Mouse (Mus musculus) neural tube, embryonic 11.5 days (tissue): ENCODE measurements at regions not wholly inside any gene's neighbourhood (a gene's known extent, or its start where the extent isn't known, plus 50 kb on each side); places are given as distances from the start of the nearest gene placed in this dataset.

ENCODE experiments used
- ATAC-seq: fragments of 200-750 bp; cut with Nextera tagmentation; 2 replicates; pipeline ENCODE4 v1.8.0; 2017; ENCODE audit warnings: moderate number of reproducible peaks, mild to moderate bottlenecking, moderate TSS enrichment, moderate library complexity; ENCODE audit not compliant: insufficient read depth, low FRiP score, low TSS enrichment
- DNase-seq: peaks from one replicate; pipeline ENCODE4 v3.0.0-alpha.2; 2015; ENCODE audit warnings: low spot score
- H3K27ac ChIP-seq: fragments of 300-500 bp; sonication (generic); 2 replicates; pipeline ENCODE4 v1.5.1; 2014; ENCODE audit warnings: low read depth, mild to moderate bottlenecking, low read length
- H3K27me3 ChIP-seq: fragments of 300-500 bp; sonication (generic); 2 replicates; pipeline ENCODE4 v1.6.1; 2014; ENCODE audit warnings: mild to moderate bottlenecking, low read length, mixed read lengths; ENCODE audit not compliant: control insufficient read depth, insufficient read depth
- H3K36me3 ChIP-seq: fragments of 300-500 bp; sonication (generic); 2 replicates; pipeline ENCODE4 v1.6.1; 2014; ENCODE audit warnings: mild to moderate bottlenecking, low read length, moderate library complexity, mixed read lengths; ENCODE audit not compliant: control insufficient read depth, insufficient read depth
- H3K4me1 ChIP-seq: fragments of 300-500 bp; sonication (generic); 2 replicates; pipeline ENCODE4 v1.6.1; 2014; ENCODE audit warnings: low read length, mixed read lengths; ENCODE audit not compliant: control insufficient read depth, insufficient read depth
- H3K4me2 ChIP-seq: fragments of 300-500 bp; sonication (generic); 2 replicates; pipeline ENCODE4 v1.6.1; 2014; ENCODE audit warnings: low read depth, mild to moderate bottlenecking, moderate library complexity
- H3K4me3 ChIP-seq: fragments of 300-500 bp; sonication (generic); 2 replicates; pipeline ENCODE4 v1.5.1; 2014; ENCODE audit warnings: low read depth, low read length
- H3K9ac ChIP-seq: fragments of 300-500 bp; sonication (generic); 2 replicates; pipeline ENCODE4 v1.6.1; 2014; ENCODE audit warnings: mild to moderate bottlenecking, low read length
- H3K9me3 ChIP-seq: fragments of 300-500 bp; sonication (generic); 2 replicates; pipeline ENCODE4 v1.6.1; 2016; ENCODE audit warnings: low read length; ENCODE audit not compliant: control insufficient read depth
- WGBS: fragments of 180-500 bp; shearing (Covaris S2); extraction: QIAGEN DNeasy Blood & Tissue Kit; methylation state at CpG from one replicate; pipeline ENCODE4 v1.1.7; 2014; 5-methylcytosine and 5-hydroxymethylcytosine counted together

GRCm38 (mm10) chr1:21132340-21132739 is 53.3 kb upstream of the Tram2 start:
- Histone ChIP-seq H3K27ac (no peak overlapping the region), H3K4me1 (no peaks in the 10 kb centered on the region), H3K9me3 (0 out of 2 replicates have a peak, but pooled peaks cover 3% of the 10 kb centered on the region), H3K36me3 (no peaks in the 10 kb centered on the region), H3K4me3 (no peak overlapping the region), H3K4me2 (no peak overlapping the region), H3K9ac (no peak overlapping the region), H3K27me3 (no peaks in the 10 kb centered on the region)
- no peak for DNase-seq
- ATAC-seq = no peak
- 91% methylated on average over 2 of the region's 2 CpGs for WGBS

- WGBS = 80% methylated on average over 4 of the region's 4 CpGs
- H3K9me3 ChIP-seq = no peaks in the 10 kb centered on the region
- no peak overlapping the region for H3K4me2 ChIP-seq
- H3K9ac ChIP-seq = no peak overlapping the region
- ATAC-seq = no peak
- H3K27ac ChIP-seq = no peak overlapping the region
- H3K27me3 ChIP-seq = no peaks in the 10 kb centered on the region
- H3K36me3 ChIP-seq = no peaks in the 10 kb centered on the region
- DNase-seq = no peak
- no peak overlapping the region for H3K4me3 ChIP-seq
- no peaks in the 10 kb centered on the region for H3K4me1 ChIP-seq
Observed at GRCm38 (mm10) chr1:21146961-21147360, 67.9 kb upstream of the Tram2 start.

GRCm38 (mm10) chr1:21161742-21162141 is 56.6 kb upstream of the Tmem14a start:
- WGBS = 18% methylated on average over 5 of the region's 5 CpGs
- Histone ChIP-seq H3K4me1 (no peaks in the 10 kb centered on the region), H3K4me3 (no peak overlapping the region), H3K27me3 (no peaks in the 10 kb centered on the region), H3K4me2 (no peak overlapping the region), H3K9me3 (no peaks in the 10 kb centered on the region), H3K9ac (no peak overlapping the region), H3K27ac (no peak overlapping the region), H3K36me3 (no peaks in the 10 kb centered on the region)
- peak; percentile 77 for DNase-seq
- peak; percentile 13; the same call in 1 of the 2 replicates for ATAC-seq

GRCm38 (mm10) chr1:21166287-21166733 is 52.1 kb upstream of the Tmem14a start:
- H3K9ac ChIP-seq = peak overlapping the region; percentile 40
- H3K4me3 ChIP-seq = peak overlapping the region; percentile 34
- H3K4me1 ChIP-seq = no peaks in the 10 kb centered on the region
- H3K4me2 ChIP-seq = peak overlapping the region; percentile 62
- H3K27ac ChIP-seq = no peak overlapping the region
- DNase-seq (peak; percentile 90), ATAC-seq (peak; percentile 95)
- H3K27me3 ChIP-seq = no peaks in the 10 kb centered on the region
- no peaks in the 10 kb centered on the region for H3K9me3 ChIP-seq
- H3K36me3 ChIP-seq = no peaks in the 10 kb centered on the region
- 0% methylated on average over 15 of the region's 15 CpGs for WGBS

- DNase-seq (no peak), ATAC-seq (peak; percentile 46)
- Histone ChIP-seq H3K27ac (no peak overlapping the region), H3K9me3 (no peaks in the 10 kb centered on the region), H3K4me2 (peak overlapping the region; percentile 62), H3K9ac (peak overlapping the region; percentile 40), H3K27me3 (no peaks in the 10 kb centered on the region), H3K4me3 (peak overlapping the region; percentile 34), H3K4me1 (no peaks in the 10 kb centered on the region), H3K36me3 (no peaks in the 10 kb centered on the region)
- 80% methylated on average over 4 of the region's 4 CpGs for WGBS
Observed at GRCm38 (mm10) chr1:21166762-21167161, 51.6 kb upstream of the Tmem14a start.
